ENCODE assay signal across 1 mouse cellular context in the genomic region with DNA sequence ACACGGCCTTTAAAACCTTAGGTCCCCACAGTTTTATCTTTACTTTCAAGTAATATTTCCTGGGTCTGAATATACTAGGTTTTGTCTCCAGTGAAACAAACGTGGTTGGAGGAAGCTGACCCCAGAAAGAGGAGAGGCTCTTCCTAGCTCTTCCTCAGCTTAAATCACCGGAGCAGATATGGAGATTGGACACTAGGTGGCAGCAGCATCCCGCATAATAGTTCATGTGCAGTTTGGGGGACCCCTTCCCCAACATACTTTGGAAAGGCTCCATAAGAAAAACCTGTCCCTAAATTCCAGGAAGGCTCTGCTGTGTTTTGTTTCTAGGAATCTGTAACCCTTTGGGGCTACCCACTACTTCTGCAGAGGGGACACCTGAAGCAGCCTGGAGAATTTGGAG.
TF ChIP-seq lines count a peak whose summit lies in the region.

No protein-coding gene starts in this region.

TF ChIP-seq in MEL, 35 proteins besides CTCF, POLR2A, EP300 and RAD21 (continued from another document):
- no peak for TF ChIP-seq GATA1 (IDR thresholded peaks at IDR 0.05; ENCODE audit: low read depth, low read length)
